Comparison of ENCODE assay signal across 8 mouse cellular contexts in the genomic region with DNA sequence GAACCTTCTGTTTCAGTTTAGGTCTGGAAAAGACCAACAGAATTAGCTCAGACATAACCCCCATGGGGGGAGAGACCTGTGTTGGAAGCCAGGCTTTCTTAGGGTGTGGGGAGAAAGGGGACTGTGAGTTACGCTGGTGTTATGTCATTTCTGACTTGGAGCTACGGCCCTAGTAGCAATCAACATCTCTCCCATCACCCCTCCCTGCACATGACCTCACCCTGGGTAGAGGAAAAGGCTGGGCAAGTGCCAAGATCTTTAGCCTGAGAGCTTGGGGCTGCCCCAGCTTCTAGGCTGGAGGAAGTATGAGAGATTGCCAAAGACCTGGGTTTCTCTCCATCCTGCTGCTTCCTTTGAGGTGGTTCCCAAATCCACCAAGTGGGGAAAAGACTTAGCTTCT. TPM values are rescaled to one million over a fixed set of nuclear protein-coding genes. Genes with fewer than 3 reads are reported as not detected.
DNase-seq lines count a peak whose midpoint lies in the region; ATAC-seq lines count a peak whose summit lies in the region.

No protein-coding gene starts in this region.

- peak; percentile 89 for ATAC-seq in granulocyte monocyte progenitor cell, adult 5-6 weeks (replicated peaks; ENCODE audit: poor library complexity, severe bottlenecking)

- peak; percentile 43 for DNase-seq in cerebellum, adult 11-12 months
- DNase-seq in cerebellum, adult 11 months = no peak
- DNase-seq in adrenal gland, postnatal 25 days = peak; percentile 49
- DNase-seq in lung, postnatal 4 days = peak; percentile 78
- no peak for DNase-seq in embryo, embryonic 11 days
- no peak for DNase-seq in B cell, adult 2 months
- no peak for DNase-seq in right cerebral cortex, postnatal 36 days (ENCODE audit: low spot score in 2 of 2)

RNA-seq across cellular contexts. Expression of a gene that starts 12.5 kb away (rescaled TPM):
- total RNA-seq in adrenal gland, postnatal 25 days (2021) = not detected in 2 replicates
- not detected in 2 replicates for total RNA-seq in granulocyte monocyte progenitor cell, adult 5-6 weeks (2014; fragmentation: Nextera tagmentation)
- total RNA-seq in granulocyte monocyte progenitor cell, adult 5-6 weeks (2017) = not detected in 2 replicates

RNA-seq across cellular contexts. Expression of a gene that starts 30.1 kb away (rescaled TPM):
- total RNA-seq in adrenal gland, postnatal 25 days (2021) = not detected in 2 replicates
- not detected in 2 replicates for total RNA-seq in granulocyte monocyte progenitor cell, adult 5-6 weeks (2014; fragmentation: Nextera tagmentation)
- not detected in 2 replicates for total RNA-seq in granulocyte monocyte progenitor cell, adult 5-6 weeks (2017)

Comparison
In these comparisons a context has a peak if more than half of its experiments do, and no peak if none do; other contexts are left out.
1. DNase-seq: peak in cerebellum, adult 11-12 months (single experiment), adrenal gland, postnatal 25 days (single experiment) and lung, postnatal 4 days (2 of 2); none in cerebellum, adult 11 months (single experiment), embryo, embryonic 11 days (single experiment), B cell, adult 2 months (0 of 2) and right cerebral cortex, postnatal 36 days (0 of 2).